Mouse (Mus musculus): Measurements from ENCODE around the gene Pcx. TPM values are rescaled to one million over a fixed set of nuclear protein-coding genes. Genes with fewer than 3 reads are reported as not detected.

Pcx gene
- total RNA-seq, 2 experiments from 2014 or later = 46.8 to 50.8 TPM

- DNase-seq (ENCODE audit: extremely low spot score in 1 of 2, low spot score in 2 of 2) = no peak
- intact Hi-C loops (cut with DNase I) = loop anchor here (5.0 kb wide), 2 partner anchors 123 to 248 kb away; partner anchors contain the start of gene Lrfn4
These were observed 15.6 kb upstream of the Pcx start for GRCm38 (mm10) chr19:4494707-4495106.

- DNase-seq (ENCODE audit: extremely low spot score in 1 of 2, low spot score in 2 of 2) = no peak
- intact Hi-C loops (cut with DNase I) = loop anchor here (5.0 kb wide), 2 partner anchors 121 to 246 kb away; partner anchors contain the start of gene Lrfn4
These were observed 14.5 kb upstream of the Pcx start for GRCm38 (mm10) chr19:4495814-4496213.

GRCm38 (mm10) chr19:4496535-4497262 lies 13.6 kb upstream of the Pcx start:
- no peak for DNase-seq (ENCODE audit: extremely low spot score in 1 of 2, low spot score in 2 of 2)
- intact Hi-C loops (cut with DNase I) = loop anchor here (5.0 kb wide), 2 partner anchors 121 to 246 kb away; partner anchors contain the start of gene Lrfn4

- intact Hi-C loops (cut with DNase I) = loop anchor here (5.0 kb wide), 2 partner anchors 120 to 245 kb away; partner anchors contain the start of gene Lrfn4
- DNase-seq (ENCODE audit: extremely low spot score in 1 of 2, low spot score in 2 of 2) = peak; percentile 59 to 81
These were observed 12.9 kb upstream of the Pcx start for GRCm38 (mm10) chr19:4497263-4497973.

GRCm38 (mm10) chr19:4498062-4498933 lies 12.0 kb upstream of the Pcx start, which contains the start of gene 2010003K11Rik:
Gene 2010003K11Rik (minus strand): TSS chr19:4498583.
- intact Hi-C loops (cut with DNase I) = loop anchor here (5.0 kb wide), 2 partner anchors 119 to 244 kb away; partner anchors contain the start of gene Lrfn4
- no peak for DNase-seq (ENCODE audit: extremely low spot score in 1 of 2, low spot score in 2 of 2)

GRCm38 (mm10) chr19:4502701-4503100 lies 7.6 kb upstream of the Pcx start:
- no peak for DNase-seq (ENCODE audit: extremely low spot score in 1 of 2, low spot score in 2 of 2)
- intact Hi-C loops (cut with DNase I) = no loop called here

GRCm38 (mm10) chr19:4504830-4505229 lies 5.4 kb upstream of the Pcx start:
- no peak for DNase-seq (ENCODE audit: extremely low spot score in 1 of 2, low spot score in 2 of 2)
- intact Hi-C loops (cut with DNase I) = no loop called here

- peak in 1 of 2 experiments; percentile 68 for DNase-seq (ENCODE audit: extremely low spot score in 1 of 2, low spot score in 2 of 2)
- intact Hi-C loops (cut with DNase I) = no loop called here
These were observed 2.5 kb upstream of the Pcx start for GRCm38 (mm10) chr19:4507746-4508145.

- DNase-seq (ENCODE audit: extremely low spot score in 1 of 2, low spot score in 2 of 2) = no peak
- intact Hi-C loops (cut with DNase I) = no loop called here
These were observed 1.0 kb downstream of the Pcx start for GRCm38 (mm10) chr19:4511116-4511841.

- no peak for DNase-seq (ENCODE audit: extremely low spot score in 1 of 2, low spot score in 2 of 2)
- intact Hi-C loops (cut with DNase I) = no loop called here
These were observed 3.1 kb downstream of the Pcx start for GRCm38 (mm10) chr19:4513236-4513858.

- DNase-seq (ENCODE audit: extremely low spot score in 1 of 2, low spot score in 2 of 2) = peak in 1 of 2 experiments; percentile 76
- intact Hi-C loops (cut with DNase I) = no loop called here
These were observed 5.5 kb downstream of the Pcx start for GRCm38 (mm10) chr19:4515746-4516145.

GRCm38 (mm10) chr19:4516288-4516687 lies 6.0 kb downstream of the Pcx start:
- intact Hi-C loops (cut with DNase I) = no loop called here
- no peak for DNase-seq (ENCODE audit: extremely low spot score in 1 of 2, low spot score in 2 of 2)

- no peak for DNase-seq (ENCODE audit: extremely low spot score in 1 of 2, low spot score in 2 of 2)
- intact Hi-C loops (cut with DNase I) = no loop called here
These were observed 7.2 kb downstream of the Pcx start for GRCm38 (mm10) chr19:4517483-4517882.

- intact Hi-C loops (cut with DNase I) = no loop called here
- DNase-seq (ENCODE audit: extremely low spot score in 1 of 2, low spot score in 2 of 2) = no peak
These were observed 11.3 kb downstream of the Pcx start for GRCm38 (mm10) chr19:4521426-4522050.

- DNase-seq (ENCODE audit: extremely low spot score in 1 of 2, low spot score in 2 of 2) = no peak
- intact Hi-C loops (cut with DNase I) = no loop called here
These were observed 24.4 kb downstream of the Pcx start for GRCm38 (mm10) chr19:4534646-4535045.

- DNase-seq (ENCODE audit: extremely low spot score in 1 of 2, low spot score in 2 of 2) = no peak
- intact Hi-C loops (cut with DNase I) = no loop called here
These were observed 25.6 kb downstream of the Pcx start for GRCm38 (mm10) chr19:4535922-4536321.

GRCm38 (mm10) chr19:4536606-4537005 lies 26.3 kb downstream of the Pcx start:
- intact Hi-C loops (cut with DNase I) = no loop called here
- no peak for DNase-seq (ENCODE audit: extremely low spot score in 1 of 2, low spot score in 2 of 2)
